Mouse (Mus musculus): ENCODE measurements around the gene Sectm1a. TPM values are rescaled to one million over a fixed set of nuclear protein-coding genes. Genes with fewer than 3 reads are reported as not detected.

Gene Sectm1a
- 0.18 TPM for polyA plus RNA-seq (2014; fragmentation: Illumina TruSeq; extraction: RNeasy Lipid Tissue Mini Kit (QIAGEN cat#74804); ENCODE audit: insufficient read depth, low read depth, low replicate concordance)

DNA sequence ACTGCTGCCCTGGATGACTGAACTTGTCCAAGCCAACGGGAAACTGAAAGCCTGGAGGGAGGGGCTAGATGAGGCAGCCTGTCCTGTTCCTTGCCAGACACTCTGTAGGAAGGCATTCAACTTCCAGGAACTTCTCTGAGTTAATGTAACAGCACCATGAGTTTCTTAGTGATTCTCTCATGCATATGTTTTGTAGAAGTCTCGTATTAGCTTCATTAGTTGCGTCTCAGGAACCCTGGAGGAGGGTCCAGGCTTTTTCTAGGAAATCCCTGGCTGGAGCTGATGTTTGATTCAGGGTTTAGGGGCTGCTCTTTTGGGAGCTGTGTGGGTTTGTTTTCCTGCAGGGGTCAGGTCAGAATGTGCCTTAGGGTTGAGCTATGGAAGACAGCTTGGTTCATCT, at the start of gene Sectm1a:
Sectm1a (minus strand) TSS at position 101 of the 400 bp plus-strand sequence.

DNA sequence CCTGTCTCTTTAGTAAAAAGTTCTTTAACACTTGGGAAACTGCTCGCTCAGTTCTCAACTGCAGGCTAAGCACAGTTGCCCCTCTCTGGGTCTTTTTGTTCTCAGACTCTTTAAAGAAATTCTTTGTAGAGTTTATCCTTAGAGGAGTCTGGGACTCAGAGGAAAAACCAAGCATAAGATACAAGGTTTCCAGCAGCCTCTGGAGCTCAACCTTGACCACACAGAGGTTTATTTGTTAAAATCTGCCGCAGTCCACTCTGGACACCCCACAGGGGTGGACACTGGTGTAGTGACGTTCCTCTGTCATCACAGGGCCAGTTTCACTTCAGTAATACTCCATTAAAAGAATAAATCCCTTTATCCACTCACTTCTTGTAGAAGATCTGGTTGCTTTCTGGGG, 37.6 kb upstream of the Sectm1a start, which contains the start of gene Tex19.2:
Tex19.2 (minus strand) TSS at position 101 of the 400 bp plus-strand sequence.

DNA sequence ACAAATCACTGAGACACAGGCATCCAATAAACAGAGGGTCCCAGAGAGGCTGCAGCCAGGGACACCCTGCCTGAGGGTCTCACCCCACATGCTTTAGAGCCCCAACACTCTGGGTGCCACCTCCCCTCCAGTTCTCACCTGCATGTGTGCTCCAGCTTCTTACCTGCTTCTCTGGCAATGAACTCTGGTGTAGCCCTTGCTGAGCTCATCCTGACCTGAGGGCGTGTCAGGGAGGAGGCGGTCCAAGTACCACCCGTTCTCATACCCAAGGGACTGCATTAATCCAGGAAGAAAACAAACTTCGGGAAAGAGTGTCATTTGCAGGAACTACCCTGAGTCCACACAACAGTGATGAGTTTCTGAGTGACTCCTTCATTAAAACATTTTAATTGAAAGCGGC, 17.6 kb downstream of the Sectm1a start, which contains the start of gene Sectm1b:
Sectm1b (minus strand) TSS at position 191 of the 400 bp plus-strand sequence.

DNA sequence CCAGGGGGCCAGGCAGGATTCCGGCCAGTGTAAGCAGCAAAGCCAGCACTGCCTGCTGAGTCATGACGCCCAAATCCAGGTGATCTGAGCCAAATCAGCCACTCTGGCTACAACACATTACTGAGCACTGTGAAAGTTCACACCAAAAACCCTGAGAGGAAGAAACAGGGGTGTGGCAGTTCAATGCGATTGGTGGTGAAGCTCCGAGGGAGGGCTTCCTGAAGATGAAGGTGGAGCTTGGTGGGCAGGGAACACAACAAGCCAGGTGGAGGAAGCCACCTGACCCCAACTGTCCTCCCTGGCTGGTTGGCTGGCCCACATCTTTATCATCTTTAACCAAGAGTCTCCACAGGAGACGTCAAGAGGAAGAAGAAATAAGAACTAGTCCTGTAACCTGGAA, 41.7 kb downstream of the Sectm1a start, which contains the start of gene Cd7:
Cd7 (minus strand) TSS at position 117 of the 400 bp plus-strand sequence.

Other genes starting within 250 kb of the Sectm1a start
- 2.1 TPM for gene Ccdc57, start 148.3 kb downstream of the Sectm1a start, polyA plus RNA-seq (2014; fragmentation: Illumina TruSeq; extraction: RNeasy Lipid Tissue Mini Kit (QIAGEN cat#74804); ENCODE audit: insufficient read depth, low read depth, low replicate concordance)
- gene Slc16a3, start 132.7 kb downstream of the Sectm1a start, polyA plus RNA-seq (2014; fragmentation: Illumina TruSeq; extraction: RNeasy Lipid Tissue Mini Kit (QIAGEN cat#74804); ENCODE audit: insufficient read depth, low read depth, low replicate concordance), result 8.0 TPM
- 48.8 TPM for gene Csnk1d, start 89.9 kb downstream of the Sectm1a start, polyA plus RNA-seq (2014; fragmentation: Illumina TruSeq; extraction: RNeasy Lipid Tissue Mini Kit (QIAGEN cat#74804); ENCODE audit: insufficient read depth, low read depth, low replicate concordance)
- 9.5 TPM for gene Cd7, start 41.8 kb downstream of the Sectm1a start, polyA plus RNA-seq (2014; fragmentation: Illumina TruSeq; extraction: RNeasy Lipid Tissue Mini Kit (QIAGEN cat#74804); ENCODE audit: insufficient read depth, low read depth, low replicate concordance)
- not detected for gene Sectm1b, start 17.7 kb downstream of the Sectm1a start, polyA plus RNA-seq (2014; fragmentation: Illumina TruSeq; extraction: RNeasy Lipid Tissue Mini Kit (QIAGEN cat#74804); ENCODE audit: insufficient read depth, low read depth, low replicate concordance)
- not detected for gene Tex19.2, start 37.5 kb upstream of the Sectm1a start, polyA plus RNA-seq (2014; fragmentation: Illumina TruSeq; extraction: RNeasy Lipid Tissue Mini Kit (QIAGEN cat#74804); ENCODE audit: insufficient read depth, low read depth, low replicate concordance)
- not detected for gene Tex19.1, start 64.9 kb upstream of the Sectm1a start, polyA plus RNA-seq (2014; fragmentation: Illumina TruSeq; extraction: RNeasy Lipid Tissue Mini Kit (QIAGEN cat#74804); ENCODE audit: insufficient read depth, low read depth, low replicate concordance)
- gene Uts2r, start 79.1 kb upstream of the Sectm1a start, polyA plus RNA-seq (2014; fragmentation: Illumina TruSeq; extraction: RNeasy Lipid Tissue Mini Kit (QIAGEN cat#74804); ENCODE audit: insufficient read depth, low read depth, low replicate concordance), result not detected
- 6.6 TPM for gene Hexdc, start 123.2 kb upstream of the Sectm1a start, polyA plus RNA-seq (2014; fragmentation: Illumina TruSeq; extraction: RNeasy Lipid Tissue Mini Kit (QIAGEN cat#74804); ENCODE audit: insufficient read depth, low read depth, low replicate concordance)
- gene Ogfod3, start 123.5 kb upstream of the Sectm1a start, polyA plus RNA-seq (2014; fragmentation: Illumina TruSeq; extraction: RNeasy Lipid Tissue Mini Kit (QIAGEN cat#74804); ENCODE audit: insufficient read depth, low read depth, low replicate concordance), result 14.5 TPM
- gene Cybc1, start 148.1 kb upstream of the Sectm1a start, polyA plus RNA-seq (2014; fragmentation: Illumina TruSeq; extraction: RNeasy Lipid Tissue Mini Kit (QIAGEN cat#74804); ENCODE audit: insufficient read depth, low read depth, low replicate concordance), result 40.6 TPM
- 4.7 TPM for gene Narf, start 156.0 kb upstream of the Sectm1a start, polyA plus RNA-seq (2014; fragmentation: Illumina TruSeq; extraction: RNeasy Lipid Tissue Mini Kit (QIAGEN cat#74804); ENCODE audit: insufficient read depth, low read depth, low replicate concordance)
- gene Foxk2, start 178.8 kb upstream of the Sectm1a start, polyA plus RNA-seq (2014; fragmentation: Illumina TruSeq; extraction: RNeasy Lipid Tissue Mini Kit (QIAGEN cat#74804); ENCODE audit: insufficient read depth, low read depth, low replicate concordance), result 11.0 TPM

Measured in lung, adult 10 weeks (tissue).